Mouse (Mus musculus) liver, adult 2 months (tissue): ENCODE measurements around the gene Fbxo28. TPM values are rescaled to one million over a fixed set of nuclear protein-coding genes. Genes with fewer than 3 reads are reported as not detected.
A peak's percentile ranks its signal among the peaks of the same experiment; 100 is the strongest.

Experiments used
- DNase-seq: peaks from one replicate; pipeline ENCODE4 v3.0.0-alpha.2; 2011; ENCODE audit warnings: low read depth, low spot score; ENCODE audit errors: extremely low read depth
- H3K27ac ChIP-seq: fragments of 200-500 bp; replicated peaks from 2 replicates; pipeline ENCODE4 v1.5.1; 2012; ENCODE audit warnings: low read depth, mild to moderate bottlenecking, control low read depth, inconsistent platforms, low read length; ENCODE audit not compliant: insufficient read depth
- H3K27me3 ChIP-seq: fragments of 200-500 bp; 2 replicates; pipeline ENCODE4 v1.6.1; 2012; ENCODE audit warnings: mild to moderate bottlenecking, moderate library complexity, low read length, inconsistent platforms; ENCODE audit not compliant: control insufficient read depth, insufficient read depth
- H3K36me3 ChIP-seq: fragments of 200-500 bp; 2 replicates; pipeline ENCODE4 v1.6.1; 2012; ENCODE audit warnings: low read length, inconsistent platforms; ENCODE audit not compliant: control insufficient read depth, insufficient read depth
- H3K4me1 ChIP-seq: fragments of 200-500 bp; 2 replicates; pipeline ENCODE4 v1.6.1; 2011; ENCODE audit warnings: low read length; ENCODE audit not compliant: control insufficient read depth, insufficient read depth
- H3K4me3 ChIP-seq: fragments of 200-500 bp; 2 replicates; pipeline ENCODE4 v1.5.1; 2011; ENCODE audit warnings: low read depth, mild to moderate bottlenecking, control low read depth, low read length, moderate library complexity; ENCODE audit not compliant: insufficient read depth
- H3K79me2 ChIP-seq: fragments of 200-500 bp; 2 replicates; pipeline ENCODE4 v1.6.1; 2012; ENCODE audit warnings: inconsistent platforms, mild to moderate bottlenecking, low read length, moderate library complexity; ENCODE audit not compliant: control insufficient read depth, insufficient read depth
- H3K9ac ChIP-seq: fragments of 200-500 bp; 2 replicates; pipeline ENCODE4 v1.6.1; 2012; ENCODE audit warnings: low read depth, mild to moderate bottlenecking, control low read depth, inconsistent platforms, low read length
- CTCF ChIP-seq: fragments of 200-500 bp; IDR thresholded peaks from 2 replicates; pipeline ENCODE4 v1.5.1; 2011; ENCODE audit warnings: low read depth, low read length, control low read depth
- POLR2A ChIP-seq: fragments of 200-500 bp; IDR thresholded peaks from 2 replicates; pipeline ENCODE4 v1.6.1; 2011; ENCODE audit warnings: low read length, control low read depth; ENCODE audit not compliant: insufficient read depth; ENCODE audit errors: extremely low read depth
- WGBS: fragments of 180-500 bp; shearing (Covaris S2); methylation state at CpG from one replicate; pipeline ENCODE4 v1.1.7; 2018; 5-methylcytosine and 5-hydroxymethylcytosine counted together
- polyA plus RNA-seq: library from polyadenylated mRNA; depleted of rRNA; stranded (reverse); fragments of >200 nt; gene quantifications from 2 replicates; pipeline ENCODE4 v1.2.3, GENCODE M21; 2012
- total RNA-seq: library from RNA; depleted of rRNA; stranded (reverse); fragments of >200 nt; gene quantifications from 2 replicates; pipeline ENCODE4 v1.2.3, GENCODE M21; 2014

Gene Fbxo28
- total and polyA plus RNA-seq, 2 experiments, result 4.7 to 5.0 TPM

DNA sequence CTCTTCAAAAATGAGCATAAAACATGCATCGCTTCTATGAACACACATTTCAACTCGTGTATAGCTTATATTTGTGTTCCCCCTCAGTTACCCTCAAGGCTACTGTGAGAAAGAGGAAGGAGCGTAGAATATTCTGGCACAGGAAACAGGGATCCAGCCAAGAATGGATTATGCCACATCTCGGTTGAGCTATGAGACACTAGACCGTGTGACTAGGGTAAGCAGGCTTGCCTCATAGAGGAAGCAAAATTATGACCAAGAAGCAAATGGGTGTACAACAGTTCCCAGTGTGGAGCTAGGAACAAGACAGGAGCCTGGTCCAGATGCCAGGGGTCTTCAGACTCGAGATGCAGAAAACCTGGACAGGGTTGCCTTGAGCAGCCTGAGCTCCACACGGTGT, 39.3 kb upstream of the Fbxo28 start:
- TF ChIP-seq CTCF (no peak), POLR2A (no peak)
- Histone ChIP-seq H3K36me3 (no peaks in the 10 kb centered on the region), H3K27me3 (no peaks in the 10 kb centered on the region), H3K27ac (no peak overlapping the region), H3K79me2 (no peaks in the 10 kb centered on the region), H3K4me1 (no peaks in the 10 kb centered on the region), H3K9ac (no peak overlapping the region), H3K4me3 (no peak overlapping the region)
- 72% methylated on average over 7 of the region's 7 CpGs for WGBS
- DNase-seq, result peak; percentile 15

DNA sequence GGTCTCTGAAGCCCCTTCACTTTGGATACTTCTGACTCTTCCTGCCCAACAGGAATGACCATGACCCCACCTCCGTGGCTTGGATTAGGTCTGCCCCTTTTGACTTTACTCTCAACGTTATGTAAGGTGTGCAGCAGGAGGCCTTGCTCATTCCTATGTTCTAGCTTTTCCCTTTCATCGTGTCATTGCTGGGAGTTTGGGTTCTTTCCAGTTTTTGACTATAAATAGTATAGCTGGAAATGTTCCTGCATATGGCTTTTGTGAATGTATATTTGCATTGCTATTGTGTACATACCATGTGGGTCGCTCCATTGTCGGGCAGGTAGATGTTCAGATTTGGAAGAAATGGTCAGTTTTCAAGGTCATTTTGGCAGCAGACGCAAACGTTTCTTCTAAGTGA, 37.4 kb upstream of the Fbxo28 start:
- no peaks in the 10 kb centered on the region for H3K4me1 ChIP-seq
- WGBS, result 79% methylated on average over 7 of the region's 7 CpGs
- no peak overlapping the region for H3K9ac ChIP-seq
- no peak overlapping the region for H3K4me3 ChIP-seq
- no peak for DNase-seq
- H3K79me2 ChIP-seq, result no peaks in the 10 kb centered on the region
- no peaks in the 10 kb centered on the region for H3K27me3 ChIP-seq
- H3K36me3 ChIP-seq, result no peaks in the 10 kb centered on the region
- TF ChIP-seq CTCF (no peak), POLR2A (no peak)
- H3K27ac ChIP-seq, result no peak overlapping the region

GRCm38 (mm10) chr1:182378205-182378835, 36.9 kb upstream of the Fbxo28 start:
- no peak for DNase-seq
- Histone ChIP-seq H3K27ac (no peak overlapping the region), H3K4me1 (no peaks in the 10 kb centered on the region), H3K4me3 (no peak overlapping the region), H3K9ac (no peak overlapping the region), H3K79me2 (no peaks in the 10 kb centered on the region), H3K27me3 (no peaks in the 10 kb centered on the region), H3K36me3 (no peaks in the 10 kb centered on the region)
- TF ChIP-seq POLR2A (no peak), CTCF (no peak)
- WGBS, result 78% methylated on average over 11 of the region's 11 CpGs

DNA sequence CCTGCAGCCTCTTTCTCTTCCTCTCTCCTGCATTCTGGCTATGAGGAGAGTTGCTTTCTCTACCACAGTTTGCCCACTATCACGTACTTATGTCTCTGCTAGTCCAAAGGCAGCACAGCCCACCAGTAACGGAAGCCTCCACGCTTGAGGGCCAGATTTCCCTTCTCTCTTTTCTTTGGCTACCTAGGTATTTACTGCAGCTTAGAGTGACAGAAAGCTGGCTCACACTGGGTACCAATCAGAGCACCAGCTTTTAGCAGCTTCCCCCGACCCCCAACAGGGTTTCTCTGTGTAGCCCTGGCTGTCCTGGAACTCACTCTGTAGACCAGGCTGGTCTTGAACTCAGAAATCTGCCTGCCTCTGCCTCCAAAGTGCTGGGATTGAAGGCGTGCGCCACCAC, 36.1 kb upstream of the Fbxo28 start:
- Histone ChIP-seq H3K4me3 (no peak overlapping the region), H3K27me3 (no peaks in the 10 kb centered on the region), H3K79me2 (no peaks in the 10 kb centered on the region), H3K4me1 (no peaks in the 10 kb centered on the region), H3K9ac (no peak overlapping the region), H3K36me3 (no peaks in the 10 kb centered on the region), H3K27ac (no peak overlapping the region)
- WGBS, result 88% methylated on average over 6 of the region's 6 CpGs
- no peak for TF ChIP-seq POLR2A
- TF ChIP-seq CTCF, result no peak
- DNase-seq, result no peak

DNA sequence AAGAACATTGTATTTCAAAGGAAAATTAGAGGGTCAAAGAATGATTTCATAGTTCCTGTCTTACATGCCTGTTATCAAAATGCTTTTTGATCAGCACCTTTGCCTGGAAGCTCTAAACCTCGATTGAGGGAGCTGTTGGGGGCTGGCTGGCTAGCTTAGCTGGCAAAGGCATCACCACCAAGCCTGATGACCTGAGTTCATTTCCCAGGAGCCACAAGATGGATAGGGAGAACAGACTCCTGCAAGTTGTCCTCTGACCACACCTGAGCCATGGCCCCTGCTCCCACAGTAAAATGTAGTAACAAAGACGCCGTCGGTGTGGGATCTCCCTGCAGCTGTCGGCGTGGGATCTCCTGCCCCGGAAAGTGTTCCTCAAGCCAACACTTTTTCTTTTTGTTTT, 35.4 kb upstream of the Fbxo28 start:
- no peak for TF ChIP-seq CTCF
- TF ChIP-seq POLR2A, result no peak
- Histone ChIP-seq H3K4me3 (no peak overlapping the region), H3K27ac (no peak overlapping the region), H3K27me3 (no peaks in the 10 kb centered on the region), H3K79me2 (no peaks in the 10 kb centered on the region), H3K36me3 (no peaks in the 10 kb centered on the region), H3K9ac (no peak overlapping the region), H3K4me1 (no peaks in the 10 kb centered on the region)
- no peak for DNase-seq
- WGBS, result 94% methylated on average over 7 of the region's 7 CpGs

DNA sequence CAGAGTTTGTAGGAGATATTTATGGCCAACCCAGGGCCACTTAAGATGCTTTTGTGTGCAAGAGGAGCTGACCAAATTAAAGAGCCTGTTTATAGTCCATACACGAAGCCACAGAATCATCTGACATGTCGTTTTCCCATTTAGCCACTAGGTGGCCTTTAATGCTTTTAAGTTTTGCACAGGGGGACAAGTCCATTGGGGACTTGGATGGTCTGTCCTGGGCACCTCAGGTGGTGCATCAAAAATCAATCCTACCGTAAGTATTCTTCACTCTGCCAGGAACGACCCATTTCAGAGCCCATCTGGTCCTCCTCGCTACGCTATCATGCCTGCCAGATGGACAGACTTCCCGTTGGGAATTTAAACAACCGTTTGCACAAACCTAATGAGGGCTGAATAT, 34.8 kb upstream of the Fbxo28 start:
- no peaks in the 10 kb centered on the region for H3K36me3 ChIP-seq
- no peaks in the 10 kb centered on the region for H3K79me2 ChIP-seq
- TF ChIP-seq CTCF (peak; percentile 36; the same call in 1 of the 2 replicates), POLR2A (no peak)
- no peak overlapping the region for H3K27ac ChIP-seq
- H3K4me3 ChIP-seq, result no peak overlapping the region
- H3K27me3 ChIP-seq, result no peaks in the 10 kb centered on the region
- no peaks in the 10 kb centered on the region for H3K4me1 ChIP-seq
- no peak overlapping the region for H3K9ac ChIP-seq
- WGBS, result 35% methylated on average over 8 of the region's 8 CpGs
- DNase-seq, result peak; percentile 62
